Mouse (Mus musculus): ENCODE measurements at regions not wholly inside any gene's neighbourhood (a gene's known extent, or its start where the extent isn't known, plus 50 kb on each side); places are given as distances from the start of the nearest gene placed in this dataset.

- no peak for TF ChIP-seq CTCF (IDR thresholded peaks at IDR 0.05; ENCODE audit: insufficient read depth, low read depth, low read length)
- TF ChIP-seq POLR2A (IDR thresholded peaks at IDR 0.05; ENCODE audit: insufficient read depth, low read depth, low read length): no peak
Measured at GRCm38 (mm10) chr6:51690795-51691563, 167.3 kb downstream of the Snx10 start.

Measured in olfactory bulb, adult 2 months (tissue).